Comparison of ENCODE assay signal across 13 mouse cellular contexts in genomic region chrX:20644780-20645179, GRCm38 (mm10).
"Had no signal": no experiment of that assay in that cellular context is flagged by ENCODE, and none has a peak within 500 bp of the region (broad histone marks: within the 10 kb centered on the region; RNA-seq: fewer than 3 reads in every experiment).

No protein-coding gene starts in this region.

- DNase-seq: kidney, adult 8-10 months; layer of hippocampus, postnatal 36 days; liver, embryonic 13.5 days; lung, adult 2 months; lung, postnatal 14 days; lung, postnatal 4 days; right cerebral cortex, adult 18-20 months; right cerebral cortex, postnatal 14 days; right cerebral cortex, postnatal 4 days; thymus, adult 18-20 months; thymus, postnatal 36 days had no signal

- ATAC-seq: midbrain, embryonic 13.5 days; midbrain, embryonic 16.5 days had no signal
